Mouse (Mus musculus): ENCODE results near the gene Coq5.

DNA sequence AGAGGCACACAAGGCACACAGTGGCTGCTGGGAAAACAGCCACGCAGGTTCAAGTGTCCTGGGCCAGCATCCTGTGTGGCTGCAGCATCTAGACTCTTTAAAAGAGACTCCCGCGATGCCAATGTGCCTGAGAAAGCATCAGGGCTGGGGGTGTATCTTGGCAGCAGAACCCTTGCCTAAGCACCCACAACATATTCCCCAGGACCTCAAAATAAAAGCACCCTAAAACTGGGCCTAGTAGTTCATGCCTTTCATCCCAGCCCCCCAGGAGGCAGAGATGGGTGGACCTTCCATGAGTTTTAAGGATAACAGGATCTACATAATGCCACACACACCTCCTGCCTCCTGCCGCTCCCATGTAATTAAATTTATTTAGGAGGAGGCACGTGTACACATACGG is 44.9 kb upstream of the Coq5 start:
- TF ChIP-seq CTCF (IDR thresholded peaks at IDR 0.05; ENCODE audit: borderline replicate concordance, insufficient read depth, low read length) (no peak), POLR2A (IDR thresholded peaks at IDR 0.05; ENCODE audit: low read depth, low read length) (no peak)

All from embryonic fibroblast, embryonic 13.5 days (primary cell).